Mouse (Mus musculus) adrenal gland, adult 18-20 months (tissue): ENCODE results near the gene Itpr1. TPM values are rescaled to one million over a fixed set of nuclear protein-coding genes. Genes with fewer than 3 reads are reported as not detected.

Experiments used
- DNase-seq, 2 experiments: peaks; one replicate each; pipeline ENCODE4 v3.0.0; 2021 to 2022; ENCODE audit warnings: low spot score in 2 of 2
- total RNA-seq, 2 experiments: library from RNA; stranded (reverse); gene quantifications; 1 replicate in 1 of 2; 2 replicates in 1 of 2; pipeline ENCODE4 v1.2.3; 2021

The Itpr1 gene
- total RNA-seq, 2 experiments from 2014 or later = 114 to 186 TPM

GRCm38 (mm10) chr6:108369031-108369430 lies 156.1 kb downstream of the Itpr1 start:
- DNase-seq = no peak

- DNase-seq = no peak
Measured at GRCm38 (mm10) chr6:108371347-108371893, 158.5 kb downstream of the Itpr1 start.

GRCm38 (mm10) chr6:108374019-108374418 lies 161.1 kb downstream of the Itpr1 start:
- no peak for DNase-seq

GRCm38 (mm10) chr6:108379041-108379440 lies 166.1 kb downstream of the Itpr1 start:
- DNase-seq = no peak

GRCm38 (mm10) chr6:108380209-108380608 lies 167.3 kb downstream of the Itpr1 start:
- no peak for DNase-seq

- DNase-seq = no peak
Measured at GRCm38 (mm10) chr6:108390624-108391324, 177.9 kb downstream of the Itpr1 start.

GRCm38 (mm10) chr6:108393131-108393530 lies 180.2 kb downstream of the Itpr1 start:
- DNase-seq = no peak

- DNase-seq = no peak
Measured at GRCm38 (mm10) chr6:108397956-108398355, 185.1 kb downstream of the Itpr1 start.

GRCm38 (mm10) chr6:108401412-108401955 lies 188.6 kb downstream of the Itpr1 start:
- no peak for DNase-seq

GRCm38 (mm10) chr6:108404736-108405135 lies 191.8 kb downstream of the Itpr1 start:
- DNase-seq = no peak

- no peak for DNase-seq
Measured at GRCm38 (mm10) chr6:108408053-108408452, 195.2 kb downstream of the Itpr1 start.

GRCm38 (mm10) chr6:108408726-108409125 lies 195.8 kb downstream of the Itpr1 start:
- no peak for DNase-seq

- no peak for DNase-seq
Measured at GRCm38 (mm10) chr6:108410771-108411170, 197.9 kb downstream of the Itpr1 start.

GRCm38 (mm10) chr6:108411201-108411600 lies 198.3 kb downstream of the Itpr1 start:
- no peak for DNase-seq

GRCm38 (mm10) chr6:108413006-108413405 lies 200.1 kb downstream of the Itpr1 start:
- no peak for DNase-seq

- DNase-seq = no peak
Measured at GRCm38 (mm10) chr6:108413593-108413992, 200.7 kb downstream of the Itpr1 start.

GRCm38 (mm10) chr6:108415847-108416246 lies 203.0 kb downstream of the Itpr1 start:
- DNase-seq = no peak

- peak in 1 of 2 experiments; percentile 53 for DNase-seq
Measured at GRCm38 (mm10) chr6:108417508-108417907, 204.6 kb downstream of the Itpr1 start.

GRCm38 (mm10) chr6:108418218-108418617 lies 205.3 kb downstream of the Itpr1 start:
- no peak for DNase-seq

- no peak for DNase-seq
Measured at GRCm38 (mm10) chr6:108424749-108425584, 212.1 kb downstream of the Itpr1 start.

GRCm38 (mm10) chr6:108426789-108427188 lies 213.9 kb downstream of the Itpr1 start:
- DNase-seq = peak; percentile 80 to 84

GRCm38 (mm10) chr6:108428383-108428782 lies 215.5 kb downstream of the Itpr1 start:
- DNase-seq = no peak
